Mouse (Mus musculus): ENCODE results near the gene Ncor2.

The Ncor2 gene

DNA sequence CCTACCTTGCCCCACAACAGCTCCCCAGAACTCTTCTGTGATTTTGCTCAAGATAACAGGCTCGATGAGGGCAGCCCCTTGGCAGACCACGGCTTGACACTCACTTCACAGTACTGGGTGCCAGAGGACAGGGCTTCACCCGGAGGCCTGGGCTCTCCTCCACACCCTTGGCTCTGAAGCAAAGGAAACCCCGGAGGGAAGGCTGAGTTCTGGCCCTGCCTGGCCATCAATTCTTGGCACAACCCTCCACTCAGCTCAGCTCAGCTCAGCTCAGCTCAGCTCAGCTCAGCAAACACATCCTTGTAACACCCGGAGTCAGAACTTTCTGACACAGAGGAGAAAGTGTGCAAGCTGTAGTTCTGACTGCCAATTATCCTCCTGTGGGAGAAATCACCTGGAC is 30.3 kb downstream of the Ncor2 start:
- DNase-seq (ENCODE audit: low spot score), result no peak

DNA sequence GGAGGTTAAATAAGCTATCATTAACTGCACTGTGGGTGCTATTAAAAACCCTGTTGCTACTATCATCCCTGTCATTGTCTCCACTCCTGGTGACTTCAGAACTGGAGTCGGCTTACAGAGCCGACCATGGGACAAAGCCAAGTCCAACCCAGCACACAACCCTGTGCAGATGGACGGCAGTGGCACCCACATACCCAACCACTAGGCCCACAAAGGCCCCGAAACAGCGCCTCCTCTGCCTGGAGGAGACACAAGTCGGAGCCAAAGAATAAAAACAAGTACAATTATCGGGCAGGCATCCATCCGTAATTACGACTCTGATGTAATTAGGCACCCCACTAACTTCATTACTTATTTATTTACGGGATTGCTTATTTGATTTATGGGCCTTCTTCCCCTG is 30.8 kb downstream of the Ncor2 start:
- no peak for DNase-seq (ENCODE audit: low spot score)

DNA sequence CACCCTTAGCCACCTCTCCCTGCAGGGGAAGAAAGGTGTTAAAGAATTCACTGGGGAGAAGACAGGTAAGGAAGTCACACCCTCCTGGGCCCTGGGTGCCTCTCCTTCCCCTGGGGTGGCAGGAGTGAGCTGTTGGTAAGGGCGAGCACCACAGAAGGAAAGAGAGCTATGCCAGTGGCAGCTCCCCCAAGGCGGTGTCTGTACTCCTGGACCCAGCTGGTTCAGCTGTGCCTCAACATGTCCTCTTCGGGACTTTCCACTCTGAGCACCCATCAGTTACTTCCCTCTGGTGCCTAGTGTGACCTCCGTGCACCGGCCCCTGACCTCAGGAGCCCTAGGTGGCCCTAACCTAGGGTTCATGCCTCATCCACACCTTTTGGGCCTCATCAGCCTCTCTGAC is 31.9 kb downstream of the Ncor2 start:
- DNase-seq (ENCODE audit: low spot score), result no peak

DNA sequence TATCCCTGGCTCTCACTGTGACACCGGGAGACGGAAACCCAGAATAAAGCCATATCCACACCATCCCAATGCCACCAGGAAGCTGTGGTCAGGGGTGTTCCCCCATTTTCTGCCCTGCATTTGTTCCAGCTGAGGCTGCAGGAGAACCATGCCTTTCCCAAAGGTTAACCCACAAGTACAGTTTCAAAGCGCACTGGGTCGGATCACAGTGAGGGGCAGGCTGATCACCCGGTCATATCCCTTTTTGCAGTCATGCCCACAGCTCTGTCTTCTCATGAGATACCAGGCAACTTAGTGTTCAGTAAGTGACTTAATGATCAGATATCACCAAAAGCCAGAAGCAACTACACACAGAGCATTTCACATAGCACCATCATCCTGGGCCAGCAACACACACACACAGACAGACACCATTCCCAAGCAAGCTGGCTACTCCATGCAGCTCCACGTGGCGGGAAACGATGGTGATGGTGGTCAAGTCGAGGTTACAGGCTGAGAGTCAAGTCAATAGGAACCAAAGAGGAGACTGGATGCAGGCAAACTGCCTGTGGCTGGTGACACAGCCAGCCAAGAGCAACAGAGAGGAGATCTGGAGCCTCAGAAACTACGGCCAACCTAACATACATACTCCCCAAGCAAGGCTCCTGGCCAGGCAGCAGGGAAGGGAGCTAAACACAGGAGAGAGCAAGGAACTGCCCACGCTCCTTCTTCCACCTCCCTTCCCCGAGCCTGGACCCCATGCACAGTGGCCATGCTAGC is 35.7 kb downstream of the Ncor2 start:
- DNase-seq (ENCODE audit: low spot score), result no peak

DNA sequence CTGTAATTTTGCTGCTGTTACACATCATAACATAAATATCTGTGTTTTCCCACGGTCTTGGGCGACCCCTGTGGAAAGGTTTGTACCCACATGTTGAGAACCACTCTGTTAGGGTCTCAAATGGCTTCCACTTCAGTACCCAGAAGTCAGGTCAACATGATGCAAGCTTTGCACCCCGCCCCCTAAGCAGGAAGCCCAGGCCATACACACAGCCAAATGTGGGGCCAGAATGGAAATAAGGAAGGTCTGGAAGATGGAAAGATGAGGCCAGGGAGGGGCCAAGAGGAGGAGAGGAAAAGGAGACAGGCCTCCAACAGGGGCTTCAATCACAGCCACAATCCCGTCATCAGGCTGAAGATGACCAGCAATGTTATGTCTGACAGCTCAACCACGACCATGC is 37.1 kb downstream of the Ncor2 start:
- no peak for DNase-seq (ENCODE audit: low spot score)

DNA sequence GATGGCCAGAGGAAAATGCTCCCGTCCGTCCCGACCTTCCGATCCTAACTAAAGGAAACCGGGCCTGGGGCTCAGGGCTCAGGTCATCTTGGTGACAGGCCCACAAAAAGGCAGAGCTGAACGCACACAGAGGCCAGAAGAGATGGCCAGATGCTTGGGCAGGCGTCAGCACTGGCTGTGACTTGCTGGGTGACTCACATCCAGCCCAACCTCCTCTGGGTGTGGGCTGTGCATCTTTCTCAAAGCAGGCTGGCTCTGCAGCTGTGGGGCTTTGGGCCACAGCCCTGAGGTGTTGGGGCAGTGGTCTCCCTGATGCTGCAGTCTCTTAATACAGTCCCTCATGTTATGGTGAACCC is 37.5 kb downstream of the Ncor2 start:
- no peak for DNase-seq (ENCODE audit: low spot score)

DNA sequence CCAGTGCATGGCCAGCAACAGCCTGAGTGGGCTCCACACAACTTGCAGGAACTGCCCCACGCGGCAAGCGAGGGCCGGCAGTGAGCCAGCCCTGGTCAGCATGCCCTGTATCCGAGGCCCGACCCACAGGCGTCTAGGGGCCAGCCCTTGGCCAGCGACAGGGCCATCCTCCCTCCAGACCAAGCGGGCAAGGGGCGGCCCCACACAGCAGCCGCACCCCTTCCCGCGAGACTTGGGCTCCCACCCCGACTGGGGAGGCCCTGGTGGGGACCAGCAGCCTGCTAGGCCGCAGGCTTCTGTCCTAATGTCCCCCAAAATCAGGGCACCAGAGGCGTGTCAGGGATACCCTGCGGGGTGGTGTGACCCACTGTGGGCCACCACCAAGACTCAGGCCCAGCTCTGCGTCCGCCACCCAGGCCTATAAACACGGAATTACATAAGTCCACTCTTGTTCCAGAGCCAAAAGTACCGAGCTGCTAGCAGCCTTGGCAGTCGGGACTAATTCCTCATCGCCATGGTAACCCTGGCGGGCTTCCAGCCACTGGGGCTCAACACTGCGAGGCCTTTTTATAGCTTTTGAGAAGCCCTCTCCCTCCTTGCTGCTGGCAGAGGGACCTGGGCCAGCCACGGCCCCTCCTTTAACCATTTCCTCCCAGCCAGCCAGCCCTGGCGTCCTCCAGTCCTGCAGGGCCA is 38.0 kb downstream of the Ncor2 start:
- DNase-seq (ENCODE audit: low spot score), result peak; percentile 100

DNA sequence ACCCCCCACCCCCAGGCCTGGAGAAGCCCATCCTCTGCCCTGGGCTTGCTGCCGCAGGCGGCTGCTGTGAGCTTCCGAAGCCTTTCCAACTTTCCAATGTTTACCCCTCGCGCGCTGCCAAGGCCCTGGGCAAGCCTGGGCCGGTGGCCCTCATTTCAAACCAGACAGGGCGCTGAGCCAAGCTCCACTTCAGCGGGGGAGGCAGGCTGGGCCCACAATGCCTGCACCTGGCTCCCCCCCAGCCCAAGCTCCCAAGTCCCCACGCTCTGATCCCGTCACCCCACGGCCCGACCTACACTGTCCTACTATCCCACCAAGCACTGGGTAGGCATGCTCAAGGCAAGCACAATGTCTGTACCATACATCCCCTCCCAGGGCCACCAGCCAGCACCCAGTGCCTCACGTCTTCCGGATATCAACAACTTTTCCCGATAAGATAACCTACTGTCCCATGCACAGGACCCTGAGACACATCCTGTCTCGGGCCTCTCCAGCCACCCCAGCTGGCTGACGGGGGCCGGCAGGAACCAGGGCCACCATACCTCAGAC is 38.8 kb downstream of the Ncor2 start:
- DNase-seq (ENCODE audit: low spot score), result peak; percentile 55

DNA sequence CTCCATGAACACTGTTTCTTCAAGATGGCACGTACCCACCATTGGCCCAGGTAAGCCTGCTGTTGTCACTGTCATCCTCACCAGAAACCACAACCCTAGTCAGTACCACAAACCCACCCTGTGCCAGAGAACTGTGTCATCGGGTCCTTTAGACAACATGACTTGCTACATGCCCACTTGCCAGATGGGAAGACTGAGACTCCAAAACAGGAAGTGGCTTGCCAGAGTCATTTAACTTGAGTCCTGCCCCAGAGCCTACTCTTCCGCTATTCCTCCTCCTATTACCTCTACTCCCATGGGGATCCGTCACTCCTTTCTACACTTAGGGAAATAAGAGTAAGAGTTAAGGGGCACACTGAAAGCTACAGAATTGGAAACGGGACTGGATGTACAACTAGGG is 39.4 kb downstream of the Ncor2 start:
- no peak for DNase-seq (ENCODE audit: low spot score)

DNA sequence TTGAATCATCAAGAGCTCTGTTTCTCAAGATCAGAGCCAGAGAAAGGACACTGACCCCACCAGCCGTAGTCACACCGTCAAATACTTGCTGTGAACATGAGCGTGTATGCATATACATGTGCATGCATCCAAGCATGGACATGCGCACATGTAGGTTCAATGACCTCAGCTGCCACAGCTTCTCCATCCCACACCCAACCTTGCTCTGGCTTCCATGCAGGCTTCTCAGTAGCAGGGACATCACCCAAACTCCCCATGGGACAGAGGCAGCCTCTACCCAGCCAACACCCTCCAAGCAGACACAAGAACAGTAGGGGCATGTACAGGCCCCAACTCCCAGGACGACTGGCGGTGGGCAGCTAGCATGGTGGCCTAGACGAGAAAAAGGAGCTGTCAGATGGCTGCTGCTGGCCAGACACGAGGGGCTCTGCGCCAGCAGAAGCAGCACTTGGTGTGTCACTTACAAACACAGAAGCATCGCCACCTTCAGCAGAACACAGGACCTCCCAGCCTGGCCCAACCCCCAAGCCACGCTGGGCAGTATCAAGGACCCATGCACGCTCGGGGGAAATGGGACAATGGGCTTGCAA is 40.1 kb downstream of the Ncor2 start:
- no peak for DNase-seq (ENCODE audit: low spot score)

DNA sequence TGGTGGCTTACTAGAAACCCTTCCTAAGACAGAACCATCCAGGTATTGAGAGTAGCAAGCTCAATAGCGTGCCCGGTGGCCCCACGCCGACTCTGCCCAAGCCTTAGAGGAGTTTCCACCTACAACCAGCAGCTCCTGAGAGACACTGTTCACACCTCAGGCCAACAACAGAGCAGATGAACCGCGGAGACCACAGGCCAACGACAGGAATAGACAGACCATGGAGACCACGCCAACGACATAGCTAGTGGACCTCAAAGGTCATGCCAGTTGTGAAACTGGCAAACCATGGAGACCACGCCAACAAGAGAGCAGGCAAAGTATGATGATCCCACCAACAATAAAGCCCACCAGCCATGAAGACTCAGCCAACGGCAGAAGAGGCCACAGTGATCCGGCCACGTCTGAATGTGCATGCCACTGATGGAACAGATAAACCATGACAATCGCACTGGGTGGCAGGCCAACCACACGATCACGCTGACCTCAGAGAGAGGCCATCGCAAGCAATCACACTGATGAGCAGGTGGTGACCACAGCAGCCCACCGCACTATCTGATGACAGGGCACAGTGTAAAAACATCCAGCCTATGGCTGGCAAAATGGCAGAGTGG is 41.2 kb downstream of the Ncor2 start:
- no peak for DNase-seq (ENCODE audit: low spot score)

DNA sequence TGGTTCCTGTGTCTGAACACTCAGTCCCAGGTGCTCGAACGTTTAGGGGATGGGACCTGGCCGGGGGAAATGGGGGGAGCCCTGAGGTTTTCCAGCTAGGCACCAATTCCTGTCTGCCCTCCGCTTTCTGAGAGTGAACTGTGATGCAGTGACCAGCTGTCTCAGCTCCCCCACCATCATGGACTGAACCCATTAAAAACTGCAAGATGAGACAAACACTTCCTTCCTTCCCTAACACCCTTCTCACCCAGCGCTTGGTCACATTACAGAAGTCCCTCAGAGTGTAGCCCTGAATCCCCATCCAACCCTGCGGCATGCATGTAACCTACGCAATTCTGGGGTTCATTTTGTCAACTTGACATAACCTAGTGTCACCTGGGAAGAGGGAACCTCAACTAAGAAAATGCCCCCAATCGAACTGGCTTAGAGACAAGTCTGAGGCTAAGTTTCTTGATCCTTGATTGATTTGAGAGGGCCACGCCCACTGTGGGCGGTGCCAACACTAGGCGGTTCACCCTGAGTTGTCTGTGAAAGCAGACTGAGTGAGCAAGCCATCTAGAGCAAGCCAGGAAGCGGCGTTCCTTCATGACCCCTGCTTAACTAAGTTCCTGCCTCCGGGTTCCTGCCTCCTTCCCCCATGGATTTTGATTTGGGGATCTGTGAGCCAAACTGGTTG is 41.9 kb downstream of the Ncor2 start:
- no peak for DNase-seq (ENCODE audit: low spot score)

DNA sequence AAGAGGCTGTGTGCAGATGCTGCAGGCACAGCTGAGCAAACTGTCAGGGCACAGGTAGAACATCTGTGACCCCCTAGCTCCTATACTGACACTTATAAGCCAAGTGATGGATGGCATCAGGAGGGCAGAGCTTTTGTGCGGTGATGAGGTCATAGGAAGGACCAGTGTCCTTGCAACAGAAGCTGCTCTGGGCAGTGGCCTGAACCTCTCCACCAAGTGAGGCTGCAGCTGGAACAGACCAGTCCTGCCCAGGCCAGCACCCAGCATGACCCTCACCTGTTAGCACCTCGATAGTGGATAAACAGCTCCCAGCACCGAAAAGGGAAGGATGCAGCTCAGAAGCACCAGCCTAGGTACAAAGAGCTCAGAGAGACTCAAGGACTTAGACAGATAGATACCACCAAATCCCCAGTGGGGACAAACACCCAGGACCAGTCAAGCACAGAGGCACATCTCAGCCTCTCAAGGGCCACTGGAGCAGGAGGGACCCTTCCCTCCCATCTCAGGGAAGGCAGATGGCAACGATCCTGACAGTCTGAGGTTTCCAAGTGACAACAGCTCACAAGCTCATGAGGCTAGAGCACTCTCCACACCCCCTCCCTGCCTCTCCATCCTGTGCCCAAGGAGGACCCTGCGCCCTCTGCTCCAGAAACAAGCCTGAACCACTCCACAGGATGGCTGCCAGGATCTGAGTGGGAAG is 42.6 kb downstream of the Ncor2 start:
- no peak for DNase-seq (ENCODE audit: low spot score)

DNA sequence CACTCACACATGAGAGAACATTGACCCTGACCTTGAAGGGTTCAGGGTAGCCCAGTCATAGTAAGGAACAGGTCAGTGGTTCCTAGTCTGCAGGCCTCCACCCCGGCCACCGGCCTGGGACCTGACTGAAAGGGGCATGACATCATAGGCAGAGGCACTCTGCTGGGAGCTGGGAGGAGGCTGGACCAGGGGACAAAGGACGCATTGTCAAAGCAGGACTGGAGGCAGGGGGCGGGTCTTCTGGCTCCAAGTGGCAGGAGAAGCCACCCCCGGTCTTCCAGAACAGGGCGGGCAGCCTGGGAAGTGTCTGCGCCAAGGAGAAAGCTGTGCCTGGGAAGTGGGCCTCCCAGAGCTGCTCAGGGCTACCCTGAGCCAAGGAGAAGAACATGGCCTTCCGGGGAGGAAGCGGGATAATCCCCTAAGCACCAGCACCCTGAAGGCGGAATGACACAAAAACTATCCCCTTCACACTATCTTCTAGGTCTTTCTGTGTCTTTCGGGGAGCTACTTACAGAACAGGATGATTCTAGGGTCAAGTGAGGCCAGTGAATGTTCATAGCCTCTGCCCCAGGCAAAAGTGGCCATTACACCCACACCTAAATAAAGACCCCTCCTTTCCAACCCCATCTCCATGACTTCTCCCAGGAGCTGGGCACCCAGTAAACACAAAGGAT is 44.1 kb downstream of the Ncor2 start:
- DNase-seq (ENCODE audit: low spot score), result no peak

DNA sequence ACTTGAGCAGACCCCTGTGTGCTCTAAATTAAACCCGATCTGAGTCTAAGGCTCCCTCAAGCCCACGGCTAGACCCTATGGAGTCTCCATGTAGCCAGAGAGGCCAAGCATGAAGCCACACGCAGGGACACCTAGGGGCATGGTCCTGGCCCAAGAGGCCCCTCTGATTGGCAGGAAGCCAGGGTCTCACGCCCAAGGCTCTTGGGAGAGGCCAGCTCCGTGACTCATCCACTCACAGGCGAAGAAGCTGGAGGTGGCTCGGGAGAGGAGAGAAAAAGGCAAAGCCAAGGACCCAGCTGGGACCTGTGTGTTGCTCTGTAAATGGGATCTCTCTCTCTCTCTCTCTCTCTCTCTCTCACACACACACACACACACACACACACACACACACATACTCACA is 44.6 kb downstream of the Ncor2 start:
- DNase-seq (ENCODE audit: low spot score), result no peak

DNA sequence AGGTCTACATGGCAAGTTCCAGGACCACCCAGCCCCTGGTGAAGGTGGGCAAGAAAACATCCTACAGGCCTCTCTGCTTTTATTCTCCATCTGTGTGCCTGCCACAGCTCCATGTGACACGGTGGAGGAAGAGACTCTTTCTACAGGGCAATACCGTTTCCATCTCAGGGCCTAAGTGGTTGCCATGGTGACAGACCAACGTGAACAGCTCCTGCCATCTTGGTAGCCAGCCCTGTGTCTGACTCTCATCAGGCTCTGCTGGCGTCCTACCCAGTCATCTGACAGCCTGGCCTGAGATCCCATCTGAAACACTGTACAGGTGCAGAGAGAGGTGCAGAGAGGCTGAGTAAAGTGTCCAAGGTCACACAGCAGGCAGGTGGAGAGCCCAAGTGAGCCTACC is 45.4 kb downstream of the Ncor2 start:
- no peak for DNase-seq (ENCODE audit: low spot score)

DNA sequence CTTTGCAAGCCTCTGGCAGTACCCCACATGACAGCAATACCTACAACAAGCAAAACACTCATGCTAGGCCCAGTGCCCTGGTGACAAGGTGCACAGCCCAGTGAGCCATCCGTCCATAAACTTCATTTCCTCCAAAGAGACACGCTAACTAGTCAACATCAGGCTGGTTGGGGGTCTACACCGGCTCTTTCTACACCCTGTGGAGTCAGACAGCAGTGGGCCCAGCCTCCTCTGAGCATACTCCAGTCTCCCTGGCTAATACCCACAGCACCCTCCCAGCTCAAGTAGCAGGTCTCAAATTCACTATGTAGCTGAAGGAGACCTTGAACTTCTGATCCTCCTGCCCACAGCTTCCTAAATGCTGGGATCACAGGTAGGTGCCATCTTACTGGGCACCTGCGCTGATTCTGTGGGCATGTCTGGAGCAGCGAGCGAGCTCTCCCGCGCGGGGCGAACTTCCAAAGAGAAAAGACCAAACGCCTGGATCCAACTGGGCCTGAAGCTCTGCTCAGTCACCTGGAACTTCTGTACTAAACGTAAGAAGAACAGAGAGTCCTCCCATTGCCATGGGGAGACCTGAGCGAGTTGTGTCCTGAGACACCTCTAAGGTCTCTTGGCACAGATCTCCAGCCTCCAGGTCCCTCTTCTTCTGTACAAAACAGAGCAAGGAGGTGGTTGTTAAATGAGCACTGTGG is 46.3 kb downstream of the Ncor2 start:
- DNase-seq (ENCODE audit: low spot score), result no peak

DNA sequence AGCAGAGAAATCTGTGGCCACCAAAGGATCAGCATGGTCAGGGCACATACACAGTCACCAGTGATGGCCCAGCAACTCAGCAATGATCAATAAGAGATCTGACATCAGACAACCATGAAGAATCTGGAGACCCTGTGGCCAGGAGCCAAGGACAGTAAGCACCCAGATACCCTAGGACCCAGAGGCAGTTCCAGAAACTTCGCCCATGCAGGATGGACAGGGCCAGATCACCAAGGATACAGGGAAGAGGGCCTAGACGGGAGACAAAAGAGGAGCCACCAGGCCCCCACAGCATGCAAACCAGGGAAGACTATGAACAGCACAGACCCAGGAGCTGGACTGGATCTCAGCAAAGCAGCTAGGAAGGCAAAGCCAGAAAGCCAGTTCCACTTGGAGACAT is 47.0 kb downstream of the Ncor2 start:
- DNase-seq (ENCODE audit: low spot score), result no peak

DNA sequence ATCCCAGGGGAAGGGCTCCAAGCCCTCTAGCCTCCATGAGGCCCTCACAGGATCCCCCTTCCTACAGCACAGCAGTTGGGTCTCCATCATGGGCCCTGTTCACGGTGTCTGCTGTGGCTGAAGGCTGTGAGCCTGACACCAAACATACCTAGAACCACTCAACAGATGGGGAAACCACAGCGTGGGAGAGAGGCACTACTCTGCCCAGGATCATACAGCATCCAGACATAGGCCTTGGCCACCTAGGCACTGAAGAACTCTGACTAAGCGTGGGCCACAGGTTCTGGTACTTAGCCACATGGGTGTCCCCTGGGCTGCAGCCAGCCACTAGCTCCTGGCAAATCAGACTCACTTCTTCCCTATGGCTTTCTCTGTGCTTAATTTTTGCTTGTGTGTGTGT is 48.6 kb downstream of the Ncor2 start:
- DNase-seq (ENCODE audit: low spot score), result no peak

DNA sequence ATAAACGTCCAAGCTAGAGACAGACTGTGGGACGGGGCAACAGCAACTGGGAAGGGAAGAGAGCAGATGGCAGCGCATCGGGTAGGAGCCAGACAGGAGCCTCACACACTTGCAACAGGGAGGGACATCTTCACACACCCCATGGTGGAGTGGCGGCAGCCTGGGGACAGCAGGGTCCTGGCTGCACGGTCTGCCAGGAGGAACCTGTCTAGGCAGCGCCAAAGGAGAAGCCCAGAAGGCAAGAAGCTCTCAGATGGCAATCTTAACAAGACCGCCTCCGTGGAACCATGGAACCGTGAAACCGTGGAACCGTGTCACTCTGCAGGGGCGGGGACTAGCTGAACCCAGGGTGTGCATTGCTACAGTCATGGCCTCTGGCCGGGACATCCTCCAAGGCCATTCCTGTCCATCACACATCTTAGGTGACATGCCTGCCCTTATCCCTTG is 50.1 kb downstream of the Ncor2 start:
- no peak for DNase-seq (ENCODE audit: low spot score)
